9 mouse cellular contexts compared by ENCODE assay signal in genomic region chr12:45187149-45187548, GRCm38 (mm10).
DNase-seq lines count a peak whose midpoint lies in the region; ATAC-seq lines count a peak whose summit lies in the region.
"Had no signal": no experiment of that assay in that cellular context is flagged by ENCODE, and none has a peak within 500 bp of the region (broad histone marks: within the 10 kb centered on the region; RNA-seq: fewer than 3 reads in every experiment).

No protein-coding gene starts in this region.

- no peaks in the 10 kb centered on the region for H3K36me3 ChIP-seq in embryonic facial prominence, embryonic 11.5 days (replicated peaks; ENCODE audit: control insufficient read depth, insufficient read depth, low read depth, low read length)
- H3K36me3 ChIP-seq: stomach, embryonic 15.5 days had no signal

- DNase-seq in gastrocnemius, adult 18-20 months (ENCODE audit: low spot score): peak; percentile 9
- DNase-seq in gastrocnemius, postnatal 14 days: no peak
- DNase-seq in right cerebral cortex, adult 2 months (ENCODE audit: low spot score in 2 of 2): peak; percentile 40 to 57
- DNase-seq in right cerebral cortex, postnatal 4 days: no peak
- DNase-seq in embryonic facial prominence, embryonic 11.5 days (ENCODE audit: low spot score): peak; percentile 85
- DNase-seq in left cerebral cortex, postnatal 25 days (ENCODE audit: low spot score in 2 of 2): peak; percentile 20 to 53
- peak; percentile 33 to 42 for DNase-seq in right cerebral cortex, postnatal 10 days (ENCODE audit: low spot score in 2 of 2)

- H3K27ac ChIP-seq in embryonic facial prominence, embryonic 11.5 days (replicated peaks; ENCODE audit: low read depth, low read length): no peak overlapping the region
- H3K27ac ChIP-seq: stomach, embryonic 15.5 days had no signal

- intact Hi-C loops in gastrocnemius, postnatal 14 days (cut with DNase I; ENCODE audit: low total_unique reads): no loop called here
- intact Hi-C loops in left cerebral cortex, postnatal 25 days (cut with DNase I): loop anchor here (5.0 kb wide), 2 partner anchors 460 to 515 kb away; no protein-coding TSS in a partner anchor

- no peak overlapping the region for H3K4me2 ChIP-seq in embryonic facial prominence, embryonic 11.5 days (ENCODE audit: low read depth, low read length)
- H3K4me2 ChIP-seq: stomach, embryonic 15.5 days had no signal

- 12% methylated on average over 6 of the region's 6 CpGs for WGBS in embryonic facial prominence, embryonic 11.5 days

- no peak overlapping the region for H3K9ac ChIP-seq in embryonic facial prominence, embryonic 11.5 days (replicated peaks; ENCODE audit: low read length)
- H3K9ac ChIP-seq: stomach, embryonic 15.5 days had no signal

- no peak overlapping the region for H3K4me3 ChIP-seq in embryonic facial prominence, embryonic 11.5 days (ENCODE audit: low read depth, low read length)
- H3K4me3 ChIP-seq: stomach, embryonic 15.5 days had no signal

- no peaks in the 10 kb centered on the region for H3K9me3 ChIP-seq in embryonic facial prominence, embryonic 11.5 days (replicated peaks; ENCODE audit: control insufficient read depth, low read length)
- H3K9me3 ChIP-seq: stomach, embryonic 15.5 days had no signal

- H3K27me3 ChIP-seq in embryonic facial prominence, embryonic 11.5 days (ENCODE audit: control insufficient read depth, insufficient read depth, low read length): no peaks in the 10 kb centered on the region
- H3K27me3 ChIP-seq: stomach, embryonic 15.5 days had no signal

- ATAC-seq in embryonic facial prominence, embryonic 11.5 days (replicated peaks; ENCODE audit: insufficient number of reproducible peaks, low FRiP score, low TSS enrichment, low read depth): no peak
- ATAC-seq in monocyte, adult 5-6 weeks (replicated peaks; ENCODE audit: insufficient number of reproducible peaks, low FRiP score, low TSS enrichment, poor library complexity, severe bottlenecking): no peak

- H3K4me1 ChIP-seq in embryonic facial prominence, embryonic 11.5 days (ENCODE audit: control insufficient read depth, insufficient read depth, low read length): no peaks in the 10 kb centered on the region
- H3K4me1 ChIP-seq: stomach, embryonic 15.5 days had no signal

Comparison
In these comparisons a context has a peak if more than half of its experiments do, and no peak if none do; other contexts are left out.
1. DNase-seq: peak in gastrocnemius, adult 18-20 months (single experiment), right cerebral cortex, adult 2 months (2 of 2), embryonic facial prominence, embryonic 11.5 days (single experiment), left cerebral cortex, postnatal 25 days (2 of 2) and right cerebral cortex, postnatal 10 days (2 of 2); none in gastrocnemius, postnatal 14 days (single experiment) and right cerebral cortex, postnatal 4 days (single experiment).